Mouse (Mus musculus): ENCODE measurements at regions not wholly inside any gene's neighbourhood (a gene's known extent, or its start where the extent isn't known, plus 50 kb on each side); places are given as distances from the start of the nearest gene placed in this dataset.

- DNase-seq (ENCODE audit: low spot score in 2 of 2), result no peak
Observed at GRCm38 (mm10) chr1:94582526-94582925, 530.2 kb upstream of the Pdcd1 start.

DNA sequence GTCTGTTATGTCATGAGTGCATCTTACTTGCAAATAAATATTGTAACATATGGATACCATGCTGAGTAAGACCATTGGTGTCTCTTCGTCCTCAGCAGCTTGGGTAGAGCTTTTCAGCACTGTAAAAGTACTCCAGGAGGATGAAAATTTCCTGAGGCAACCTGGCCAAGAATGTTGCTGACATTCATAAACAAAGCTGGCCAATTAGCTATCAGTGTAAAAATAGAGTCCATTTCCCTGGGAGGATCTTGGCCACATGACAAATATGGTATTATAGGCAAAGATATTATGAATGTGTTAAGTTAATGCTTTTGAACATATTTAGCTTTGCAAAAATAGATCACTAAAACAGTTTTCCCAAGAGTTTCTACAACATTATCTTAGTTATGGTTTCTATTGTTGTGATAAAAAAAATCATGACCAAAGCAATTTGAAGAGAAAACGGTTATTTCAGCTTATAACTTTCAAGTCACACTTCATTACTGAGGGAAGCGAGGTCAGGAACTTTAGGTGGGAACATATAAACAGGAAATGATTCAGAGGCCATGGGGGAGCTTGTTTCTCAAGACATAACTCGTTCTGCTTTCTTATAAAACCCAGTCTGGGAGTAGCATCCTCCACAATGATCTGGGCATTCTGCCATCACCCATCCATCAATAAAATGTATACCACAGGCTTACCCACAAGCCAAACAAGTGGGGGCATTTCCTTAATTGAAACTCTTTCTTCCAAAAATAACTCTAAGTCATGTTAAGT, 529.5 kb upstream of the Pdcd1 start:
- no peak for DNase-seq (ENCODE audit: low spot score in 2 of 2)

- DNase-seq (ENCODE audit: low spot score in 2 of 2), result no peak
Observed at GRCm38 (mm10) chr1:94532773-94533541, 480.6 kb upstream of the Pdcd1 start.

DNA sequence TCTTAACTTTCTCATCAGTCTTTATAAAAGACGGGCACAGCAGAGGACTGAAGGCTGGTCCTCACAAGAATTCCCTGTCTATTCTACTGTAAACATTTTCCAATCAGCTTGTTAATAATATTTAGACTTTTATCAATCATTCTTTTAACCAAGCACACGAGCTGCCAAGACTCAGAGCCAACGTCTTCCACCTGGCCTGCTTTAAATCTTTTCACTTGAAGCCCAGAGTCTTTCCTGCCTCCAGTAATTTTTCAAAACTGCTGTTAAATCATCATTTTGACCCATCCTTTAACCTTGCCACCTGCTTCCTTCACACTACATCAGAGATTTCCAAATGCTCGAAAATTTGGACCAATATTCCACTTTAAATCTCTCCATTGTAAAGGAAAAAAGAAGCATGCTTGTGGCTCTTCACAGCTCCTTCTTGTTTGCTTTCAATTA, 451.7 kb upstream of the Pdcd1 start:
- no peak for DNase-seq (ENCODE audit: low spot score in 2 of 2)

DNA sequence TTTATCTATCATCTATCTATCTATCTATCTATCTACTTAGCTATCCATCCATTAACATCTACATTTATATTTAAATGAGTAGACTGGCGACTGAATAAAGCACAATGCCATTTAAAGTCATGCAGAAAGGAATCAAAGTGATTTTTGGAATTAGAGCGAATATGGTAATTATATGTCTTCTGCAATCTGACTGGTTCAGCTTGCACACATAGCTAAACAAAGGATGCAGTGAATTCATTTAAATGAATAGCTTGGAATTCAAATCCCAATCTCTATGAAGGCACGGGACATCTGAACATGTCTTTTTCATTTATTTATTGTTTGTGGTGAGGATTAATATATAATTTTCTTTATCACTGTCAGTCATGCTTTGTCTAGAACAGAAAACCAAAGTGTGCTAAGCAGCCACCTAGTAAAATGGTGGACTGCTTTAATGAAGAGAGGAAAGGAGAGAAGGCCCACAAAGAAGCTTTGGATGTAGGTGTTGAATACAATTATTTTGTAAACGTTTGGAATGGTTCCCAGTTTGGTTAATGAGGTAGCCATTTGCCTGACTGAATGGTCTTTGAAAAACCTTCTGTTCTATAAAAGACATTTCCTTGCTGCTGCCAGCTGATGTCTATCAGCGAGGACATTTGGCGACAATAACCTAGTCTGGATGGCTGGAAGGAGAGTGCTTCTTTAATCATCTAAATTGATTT, 451.2 kb upstream of the Pdcd1 start:
- no peak for DNase-seq (ENCODE audit: low spot score in 2 of 2)

- no peak for DNase-seq (ENCODE audit: low spot score in 2 of 2)
Observed at GRCm38 (mm10) chr1:94502066-94502861, 449.9 kb upstream of the Pdcd1 start.

DNA sequence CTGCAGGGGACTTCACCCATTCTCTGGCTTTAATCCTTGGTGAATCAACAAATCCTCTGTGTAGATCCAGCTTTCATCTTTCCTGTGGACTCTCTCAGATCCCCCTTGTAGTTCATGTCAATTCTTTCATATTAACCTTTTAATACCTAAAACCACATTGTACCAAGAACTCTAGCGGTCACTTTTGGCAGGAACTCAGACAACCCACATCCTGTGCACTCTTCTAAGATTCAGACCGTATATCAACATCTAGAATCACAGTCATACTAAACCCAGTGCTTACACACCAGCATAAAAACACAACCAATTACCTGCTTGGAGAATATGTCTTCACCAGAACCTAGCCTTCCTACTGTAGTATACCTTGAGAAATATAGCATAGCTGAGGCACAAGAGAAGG, 444.6 kb upstream of the Pdcd1 start:
- no peak for DNase-seq (ENCODE audit: low spot score in 2 of 2)

DNA sequence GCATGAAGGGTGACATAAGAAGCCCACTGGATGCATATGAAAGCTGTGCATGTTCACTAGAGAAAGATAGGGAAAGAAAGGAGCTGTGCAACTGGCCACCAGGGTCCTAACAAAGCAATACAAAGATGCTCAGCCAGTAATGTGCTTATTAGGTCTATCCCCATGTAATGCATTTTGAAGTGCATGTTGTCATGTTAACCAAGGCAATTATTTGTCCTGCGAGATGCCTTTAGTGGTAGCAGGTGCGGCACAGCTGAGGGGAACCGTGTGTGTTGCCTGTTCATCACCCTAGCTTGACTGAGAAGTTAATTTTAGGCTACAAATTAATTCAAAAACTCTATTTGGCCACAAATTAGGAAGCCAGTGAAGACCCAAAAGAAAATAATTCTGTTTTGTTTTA, 444.0 kb upstream of the Pdcd1 start:
- DNase-seq (ENCODE audit: low spot score in 2 of 2), result no peak

DNA sequence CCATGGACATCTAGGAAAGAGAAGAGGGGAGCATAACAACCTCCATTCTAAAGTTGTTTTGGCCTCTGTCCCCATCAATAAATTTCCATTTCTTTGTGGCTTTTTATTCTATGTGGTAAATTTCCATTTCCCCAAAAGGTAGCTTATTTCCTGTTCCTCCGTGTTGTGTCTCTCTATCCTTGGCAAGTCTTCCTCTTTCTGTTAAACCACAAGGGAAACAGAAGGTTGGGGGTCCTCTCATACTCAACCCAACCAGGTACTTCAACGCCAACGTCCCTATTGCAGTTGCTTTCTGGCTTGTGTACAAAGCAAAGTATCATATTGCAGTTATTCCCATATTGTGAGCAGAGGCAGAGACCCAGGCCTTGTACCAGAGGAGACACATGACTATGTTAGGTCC, 434.7 kb upstream of the Pdcd1 start:
- DNase-seq (ENCODE audit: low spot score in 2 of 2), result no peak

DNA sequence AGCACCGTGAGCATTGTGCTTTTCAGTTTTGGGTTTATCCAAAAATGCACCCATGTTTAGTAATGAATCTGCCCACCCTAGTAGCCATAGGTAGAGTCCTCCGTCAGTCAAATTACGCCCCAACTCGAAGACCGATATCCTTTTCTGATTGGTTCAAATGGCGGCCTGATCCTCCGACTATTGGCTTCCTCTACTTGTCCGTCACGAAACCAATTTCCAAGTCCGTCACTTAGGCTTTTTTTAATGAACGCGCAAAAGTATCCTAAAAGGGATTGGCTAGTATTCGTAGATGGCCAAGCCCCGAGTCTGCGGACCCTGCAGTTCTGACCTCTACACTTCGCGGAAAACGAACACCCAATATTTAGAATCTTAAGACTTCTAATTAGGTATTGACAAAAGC, 417.5 kb upstream of the Pdcd1 start:
- DNase-seq (ENCODE audit: low spot score in 2 of 2), result peak; percentile 15 to 22

DNA sequence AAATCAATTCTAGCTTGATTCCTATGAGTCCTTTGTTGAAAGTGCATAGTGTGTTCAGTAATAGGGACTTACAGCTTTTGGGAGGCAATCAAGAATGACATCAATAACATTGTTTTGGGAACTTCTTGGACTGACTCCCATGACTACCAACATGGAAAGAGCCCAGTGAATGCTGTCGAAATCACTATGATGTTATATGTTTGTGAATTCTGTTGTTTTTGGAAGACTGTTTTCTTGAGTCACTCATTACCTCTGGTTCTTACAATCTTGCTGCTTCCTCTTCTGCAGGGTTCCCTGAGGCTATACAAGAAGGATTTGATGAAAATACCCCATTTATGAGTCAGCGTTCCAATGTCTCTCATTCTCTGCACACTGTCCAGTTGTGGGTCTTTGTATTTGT, 371.4 kb upstream of the Pdcd1 start:
- DNase-seq (ENCODE audit: low spot score in 2 of 2), result no peak

GRCm38 (mm10) chr1:94413043-94413442, 360.7 kb upstream of the Pdcd1 start:
- DNase-seq (ENCODE audit: low spot score in 2 of 2), result peak in 1 of 2 experiments; percentile 10

DNA sequence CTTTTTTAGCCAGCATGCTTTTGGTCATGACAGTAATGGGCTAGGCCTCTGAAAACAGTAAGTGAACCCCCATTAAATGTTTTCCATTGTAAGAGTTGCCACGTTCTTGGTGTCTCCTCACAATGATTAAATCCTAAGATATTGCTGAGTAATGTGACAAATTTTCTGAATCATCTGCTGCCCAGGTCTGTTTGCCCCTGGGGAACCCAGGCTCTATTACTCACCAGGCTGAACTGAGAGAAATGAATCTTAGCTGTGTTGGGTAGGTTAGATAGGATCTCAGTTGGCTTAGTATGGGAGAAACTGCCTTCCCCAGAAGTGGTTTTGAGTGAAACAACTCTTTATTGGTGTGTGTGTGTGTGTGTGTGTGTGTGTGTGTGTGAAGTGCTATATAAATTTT, 314.3 kb upstream of the Pdcd1 start:
- no peak for DNase-seq (ENCODE audit: low spot score in 2 of 2)

DNA sequence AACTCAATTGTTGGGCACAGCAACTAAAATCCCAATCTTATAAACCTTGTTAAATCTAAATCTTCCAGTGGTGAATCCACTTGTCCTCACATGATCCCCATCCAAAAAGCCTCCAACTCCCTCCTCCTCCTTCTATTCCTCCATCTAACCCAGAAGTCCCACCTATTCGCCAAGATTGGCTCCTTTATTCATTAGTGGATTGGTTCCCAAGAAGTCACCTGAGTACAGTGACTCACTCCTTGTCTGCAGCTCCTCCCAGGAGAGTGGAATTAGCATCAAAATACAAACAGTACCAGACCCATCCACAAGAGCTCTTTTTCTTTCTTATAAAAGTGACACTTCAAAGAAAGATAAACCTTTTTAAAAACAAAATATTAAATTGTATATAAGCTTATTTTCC, 304.6 kb upstream of the Pdcd1 start:
- no peak for DNase-seq (ENCODE audit: low spot score in 2 of 2)

DNA sequence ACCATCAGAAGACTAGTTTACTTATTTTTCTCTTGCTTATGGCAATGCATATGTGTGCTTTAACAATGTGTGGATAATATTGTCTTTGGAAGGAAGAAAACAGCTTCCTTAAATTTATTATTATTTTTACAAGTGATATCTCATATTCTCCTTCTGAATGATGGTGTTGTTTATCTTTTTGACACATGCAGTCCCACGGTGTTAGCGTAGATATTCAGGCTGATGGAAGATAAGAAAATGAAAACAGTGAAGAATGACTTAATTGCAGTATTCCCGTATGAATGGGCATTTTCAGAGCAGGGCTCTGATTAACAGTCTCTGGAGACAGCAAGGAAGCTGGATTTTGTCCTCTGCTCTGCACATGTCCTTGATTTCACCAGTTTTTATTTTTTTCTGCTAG, 303.5 kb upstream of the Pdcd1 start:
- DNase-seq (ENCODE audit: low spot score in 2 of 2), result no peak

DNA sequence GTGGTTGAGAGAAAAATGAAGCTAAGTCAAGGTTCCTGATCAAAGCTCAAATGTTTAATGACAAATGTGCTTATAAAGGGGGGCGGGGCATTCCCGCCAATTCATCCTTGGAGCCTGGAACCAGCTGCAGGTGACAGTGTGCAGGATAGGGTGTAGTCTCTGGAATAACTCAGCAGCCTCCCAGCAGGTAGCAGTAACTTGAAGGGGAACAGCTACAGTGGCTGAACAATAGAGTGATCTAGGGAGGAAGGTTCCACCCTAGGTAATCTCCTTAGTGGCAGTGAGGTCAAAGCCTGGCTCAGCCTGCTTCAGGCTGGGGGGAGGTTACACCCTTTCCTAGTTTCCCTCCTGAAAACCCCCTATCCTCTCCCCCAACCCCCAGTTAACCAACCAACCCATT, 290.2 kb upstream of the Pdcd1 start:
- DNase-seq (ENCODE audit: low spot score in 2 of 2), result no peak

DNA sequence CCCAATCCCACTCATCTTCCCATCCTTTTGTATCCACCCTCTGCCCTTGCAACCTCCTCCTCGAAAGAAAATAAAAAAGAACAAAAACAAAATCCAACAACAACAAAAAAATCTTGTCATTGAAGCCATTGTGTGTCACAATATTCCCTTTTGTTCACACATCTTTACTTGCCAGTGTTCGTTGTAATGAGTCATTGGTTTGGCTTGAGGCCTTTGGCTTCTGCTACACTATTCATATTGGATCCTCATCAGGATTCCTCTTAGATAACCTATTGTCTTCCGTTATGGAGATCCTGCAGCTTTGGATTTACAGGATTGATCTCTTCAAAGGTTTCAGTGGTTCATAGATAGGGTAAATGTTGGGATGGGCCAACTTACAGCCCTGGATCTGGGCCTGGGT, 288.9 kb upstream of the Pdcd1 start:
- DNase-seq (ENCODE audit: low spot score in 2 of 2), result no peak

- DNase-seq (ENCODE audit: low spot score in 2 of 2), result no peak
Observed at GRCm38 (mm10) chr1:94318029-94318428, 265.7 kb upstream of the Pdcd1 start.

- no peak for DNase-seq (ENCODE audit: low spot score in 2 of 2)
Observed at GRCm38 (mm10) chr1:94298395-94298794, 246.0 kb upstream of the Pdcd1 start.

DNA sequence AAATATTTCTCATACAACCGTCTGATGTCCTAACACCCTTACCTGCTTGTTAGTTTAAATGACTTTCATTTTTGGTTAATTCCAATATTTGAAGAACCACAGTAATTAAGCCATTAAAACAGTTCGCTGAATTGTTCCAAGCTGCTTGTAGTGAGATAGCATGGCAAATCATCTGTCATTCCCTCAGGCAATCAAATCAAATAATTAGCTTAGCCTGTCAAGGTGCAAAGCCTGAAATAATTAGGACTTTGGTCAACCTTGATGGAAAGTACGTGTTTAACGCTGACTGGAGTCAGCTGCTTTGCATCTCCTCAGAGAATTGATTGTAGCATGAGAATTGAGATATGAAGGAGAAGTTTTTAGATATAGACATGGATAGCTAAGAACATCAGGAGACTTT, 220.2 kb upstream of the Pdcd1 start:
- DNase-seq (ENCODE audit: low spot score in 2 of 2), result no peak

GRCm38 (mm10) chr1:94263313-94263712, 211.0 kb upstream of the Pdcd1 start:
- peak; percentile 17 to 22 for DNase-seq (ENCODE audit: low spot score in 2 of 2)

- DNase-seq (ENCODE audit: low spot score in 2 of 2), result no peak
Observed at GRCm38 (mm10) chr1:94235426-94235825, 183.1 kb upstream of the Pdcd1 start.
